Mouse (Mus musculus): ENCODE measurements around the gene D930007J09Rik. TPM values are rescaled to one million over a fixed set of nuclear protein-coding genes. Genes with fewer than 3 reads are reported as not detected.
A peak's percentile ranks its signal among the peaks of the same experiment; 100 is the strongest.

The D930007J09Rik gene
- polyA plus RNA-seq, 1 experiment from 2014 or later = not detected

DNA sequence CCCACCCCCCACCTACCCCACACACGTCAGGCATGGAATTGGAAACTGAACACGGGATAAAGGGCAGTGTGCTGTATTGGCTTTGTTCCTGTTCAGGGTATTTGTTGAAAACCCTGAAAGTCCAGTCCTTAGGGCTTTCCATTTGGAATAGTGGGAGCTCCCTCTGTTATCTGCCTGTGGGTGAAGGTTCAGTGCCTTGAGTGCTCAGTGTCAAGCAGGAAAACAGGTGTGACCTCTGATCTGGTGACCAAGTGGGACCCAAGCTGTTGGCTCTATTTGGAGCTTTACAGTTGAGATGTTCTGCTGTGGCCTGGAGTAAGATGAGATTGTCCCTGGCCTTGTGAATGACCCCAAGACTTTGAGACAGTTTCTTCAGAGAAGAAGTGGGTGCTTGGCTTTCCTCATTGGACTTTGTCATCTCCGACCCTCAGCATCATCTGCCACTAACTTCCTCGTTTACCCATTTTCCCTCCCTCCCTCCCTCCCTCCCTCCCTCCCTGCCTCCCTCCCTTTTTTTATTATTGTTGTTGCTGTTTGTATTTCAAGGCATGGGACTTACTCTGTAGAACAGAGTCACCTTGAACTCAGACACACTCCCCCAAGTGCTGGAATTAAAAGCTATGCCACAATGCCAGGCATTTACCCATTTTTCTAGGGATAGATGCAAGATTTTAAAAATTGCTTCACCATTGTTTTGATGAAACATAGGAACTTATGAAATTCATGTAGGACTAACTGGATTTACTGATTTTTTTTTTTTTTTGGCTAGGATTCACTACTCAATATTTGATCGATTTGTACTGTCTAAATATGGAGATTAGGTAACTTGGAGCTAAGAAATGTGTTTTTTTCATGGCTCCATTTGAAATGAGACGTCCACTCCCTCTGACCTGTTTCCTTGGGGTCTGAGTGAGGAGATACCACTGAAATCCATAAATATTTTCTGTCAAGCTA lies 22.0 kb upstream of the D930007J09Rik start:
- no peak overlapping the region for H3K27ac ChIP-seq (replicated peaks; ENCODE audit: low read depth, low read length)
- H3K4me2 ChIP-seq (ENCODE audit: low read length) = no peak overlapping the region
- ATAC-seq (ENCODE audit: low FRiP score, low TSS enrichment) (no peak), DNase-seq (no peak)
- H3K27me3 ChIP-seq (ENCODE audit: control insufficient read depth, insufficient read depth, low read length) = no peaks in the 10 kb centered on the region
- H3K4me1 ChIP-seq (ENCODE audit: control insufficient read depth, insufficient read depth, low read length) = no peaks in the 10 kb centered on the region
- WGBS = 83% methylated on average over 6 of the region's 6 CpGs
- no peak overlapping the region for H3K9ac ChIP-seq (replicated peaks; ENCODE audit: low read length)
- H3K9me3 ChIP-seq (ENCODE audit: control insufficient read depth, low read length) = no peaks in the 10 kb centered on the region
- H3K4me3 ChIP-seq (replicated peaks; ENCODE audit: low read depth, low read length) = no peak overlapping the region
- H3K36me3 ChIP-seq (ENCODE audit: control insufficient read depth, insufficient read depth, low read length) = peaks cover 22% of the 10 kb centered on the region

GRCm38 (mm10) chr13:32823126-32823525 lies 20.5 kb upstream of the D930007J09Rik start:
- Histone ChIP-seq H3K4me1 (ENCODE audit: control insufficient read depth, insufficient read depth, low read length) (no peaks in the 10 kb centered on the region), H3K9ac (replicated peaks; ENCODE audit: low read length) (no peak overlapping the region), H3K4me3 (replicated peaks; ENCODE audit: low read depth, low read length) (no peak overlapping the region), H3K27me3 (ENCODE audit: control insufficient read depth, insufficient read depth, low read length) (no peaks in the 10 kb centered on the region), H3K4me2 (ENCODE audit: low read length) (no peak overlapping the region), H3K36me3 (ENCODE audit: control insufficient read depth, insufficient read depth, low read length) (peaks cover 37% of the 10 kb centered on the region), H3K27ac (replicated peaks; ENCODE audit: low read depth, low read length) (no peak overlapping the region), H3K9me3 (ENCODE audit: control insufficient read depth, low read length) (no peaks in the 10 kb centered on the region)
- DNase-seq (no peak), ATAC-seq (ENCODE audit: low FRiP score, low TSS enrichment) (no peak)
- WGBS = 94% methylated on average over 6 of the region's 6 CpGs

- ATAC-seq (ENCODE audit: low FRiP score, low TSS enrichment) = no peak
- 98% methylated on average over 4 of the region's 4 CpGs for WGBS
- Histone ChIP-seq H3K27ac (replicated peaks; ENCODE audit: low read depth, low read length) (no peak overlapping the region), H3K4me1 (ENCODE audit: control insufficient read depth, insufficient read depth, low read length) (no peaks in the 10 kb centered on the region), H3K36me3 (ENCODE audit: control insufficient read depth, insufficient read depth, low read length) (peaks cover 51% of the 10 kb centered on the region), H3K27me3 (ENCODE audit: control insufficient read depth, insufficient read depth, low read length) (no peaks in the 10 kb centered on the region), H3K9me3 (ENCODE audit: control insufficient read depth, low read length) (no peaks in the 10 kb centered on the region), H3K4me2 (ENCODE audit: low read length) (no peak overlapping the region), H3K9ac (replicated peaks; ENCODE audit: low read length) (no peak overlapping the region), H3K4me3 (replicated peaks; ENCODE audit: low read depth, low read length) (no peak overlapping the region)
- no peak for DNase-seq
Observed at GRCm38 (mm10) chr13:32821671-32822070, 19.0 kb upstream of the D930007J09Rik start.

- no peak for DNase-seq
- Histone ChIP-seq H3K4me1 (ENCODE audit: control insufficient read depth, insufficient read depth, low read length) (no peaks in the 10 kb centered on the region), H3K4me3 (replicated peaks; ENCODE audit: low read depth, low read length) (no peak overlapping the region), H3K27me3 (ENCODE audit: control insufficient read depth, insufficient read depth, low read length) (no peaks in the 10 kb centered on the region), H3K4me2 (ENCODE audit: low read length) (no peak overlapping the region), H3K36me3 (ENCODE audit: control insufficient read depth, insufficient read depth, low read length) (peaks cover 60% of the 10 kb centered on the region), H3K9ac (replicated peaks; ENCODE audit: low read length) (no peak overlapping the region), H3K9me3 (ENCODE audit: control insufficient read depth, low read length) (no peaks in the 10 kb centered on the region), H3K27ac (replicated peaks; ENCODE audit: low read depth, low read length) (no peak overlapping the region)
- no peak for ATAC-seq (ENCODE audit: low FRiP score, low TSS enrichment)
- 93% methylated on average over 5 of the region's 5 CpGs for WGBS
Observed at GRCm38 (mm10) chr13:32819926-32820325, 17.3 kb upstream of the D930007J09Rik start.

DNA sequence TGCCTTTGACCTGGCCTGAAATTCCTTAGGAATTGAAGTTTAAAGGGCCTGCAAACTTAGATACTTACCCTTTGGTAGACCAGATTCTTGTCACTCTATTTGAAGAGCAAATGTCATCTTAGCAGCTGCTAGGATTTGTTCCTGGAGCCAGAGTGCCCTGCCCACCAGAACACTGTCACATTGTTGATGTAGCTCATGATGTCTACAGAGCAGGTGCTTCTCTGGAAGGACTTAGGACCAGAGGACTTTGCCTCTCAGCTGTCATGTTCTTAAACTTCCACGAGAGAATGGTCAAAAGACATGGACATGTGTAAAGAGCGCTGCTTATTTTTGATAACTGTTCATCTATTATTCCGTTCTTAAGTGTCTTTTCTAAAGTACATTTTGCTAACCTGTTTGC lies 16.6 kb upstream of the D930007J09Rik start:
- no peak for ATAC-seq (ENCODE audit: low FRiP score, low TSS enrichment)
- Histone ChIP-seq H3K4me3 (replicated peaks; ENCODE audit: low read depth, low read length) (no peak overlapping the region), H3K9me3 (ENCODE audit: control insufficient read depth, low read length) (no peaks in the 10 kb centered on the region), H3K27ac (replicated peaks; ENCODE audit: low read depth, low read length) (no peak overlapping the region), H3K36me3 (ENCODE audit: control insufficient read depth, insufficient read depth, low read length) (peaks cover 65% of the 10 kb centered on the region), H3K9ac (replicated peaks; ENCODE audit: low read length) (no peak overlapping the region), H3K27me3 (ENCODE audit: control insufficient read depth, insufficient read depth, low read length) (no peaks in the 10 kb centered on the region), H3K4me1 (ENCODE audit: control insufficient read depth, insufficient read depth, low read length) (no peaks in the 10 kb centered on the region), H3K4me2 (ENCODE audit: low read length) (no peak overlapping the region)
- DNase-seq = no peak
- WGBS = 95% methylated on average over 3 of the region's 3 CpGs

DNA sequence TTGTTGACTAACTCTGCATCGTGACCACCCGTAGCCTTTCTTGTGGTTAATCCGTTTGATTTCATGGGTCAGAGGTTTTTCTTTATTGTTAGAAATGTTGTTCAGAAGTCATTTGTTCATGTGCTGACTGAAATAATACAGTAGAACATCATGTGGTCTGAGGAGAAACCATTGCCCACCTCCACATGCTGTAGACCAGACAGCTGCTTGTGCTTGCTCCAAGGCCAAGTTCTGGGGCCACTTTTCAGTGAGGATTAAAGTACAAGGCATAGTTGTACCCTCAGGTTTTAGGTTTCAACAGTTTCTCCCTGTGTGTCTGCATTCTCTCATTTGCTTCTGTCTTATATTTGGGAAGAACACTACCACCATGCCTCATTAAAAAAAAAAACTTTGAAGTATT lies 5.0 kb upstream of the D930007J09Rik start:
- H3K9me3 ChIP-seq (ENCODE audit: control insufficient read depth, low read length) = no peaks in the 10 kb centered on the region
- H3K4me3 ChIP-seq (replicated peaks; ENCODE audit: low read depth, low read length) = no peak overlapping the region
- no peak overlapping the region for H3K4me2 ChIP-seq (ENCODE audit: low read length)
- no peaks in the 10 kb centered on the region for H3K27me3 ChIP-seq (ENCODE audit: control insufficient read depth, insufficient read depth, low read length)
- H3K36me3 ChIP-seq (ENCODE audit: control insufficient read depth, insufficient read depth, low read length) = peaks cover 35% of the 10 kb centered on the region
- DNase-seq (no peak), ATAC-seq (ENCODE audit: low FRiP score, low TSS enrichment) (no peak)
- H3K9ac ChIP-seq (replicated peaks; ENCODE audit: low read length) = no peak overlapping the region
- peaks cover 17% of the 10 kb centered on the region for H3K4me1 ChIP-seq (ENCODE audit: control insufficient read depth, insufficient read depth, low read length)
- WGBS = 12% methylated on average over 3 of the region's 3 CpGs
- no peak overlapping the region for H3K27ac ChIP-seq (replicated peaks; ENCODE audit: low read depth, low read length)

DNA sequence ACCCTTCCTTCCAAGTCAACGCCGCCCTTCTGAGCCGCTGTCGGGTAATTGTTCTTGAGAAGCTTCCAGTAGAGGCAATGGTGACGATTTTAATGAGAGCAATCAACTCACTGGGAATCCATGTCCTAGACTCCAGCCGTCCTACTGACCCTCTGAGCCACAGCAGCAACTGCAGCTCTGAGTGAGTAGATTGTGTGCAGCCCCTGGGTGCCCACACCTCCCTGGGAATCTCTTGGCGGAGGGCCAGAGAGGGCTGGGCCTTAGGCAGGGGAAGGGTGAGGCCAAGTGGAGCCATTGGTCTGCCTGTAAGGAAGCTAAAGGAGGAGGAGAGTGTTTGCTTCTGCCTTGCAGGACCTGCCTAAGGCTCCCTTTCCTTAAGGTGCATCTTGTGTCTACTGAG lies 4.2 kb upstream of the D930007J09Rik start:
- H3K9ac ChIP-seq (replicated peaks; ENCODE audit: low read length) = no peak overlapping the region
- no peak overlapping the region for H3K4me3 ChIP-seq (replicated peaks; ENCODE audit: low read depth, low read length)
- no peaks in the 10 kb centered on the region for H3K9me3 ChIP-seq (ENCODE audit: control insufficient read depth, low read length)
- ATAC-seq (ENCODE audit: low FRiP score, low TSS enrichment) (no peak), DNase-seq (peak; percentile 17)
- H3K27ac ChIP-seq (replicated peaks; ENCODE audit: low read depth, low read length) = no peak overlapping the region
- no peaks in the 10 kb centered on the region for H3K27me3 ChIP-seq (ENCODE audit: control insufficient read depth, insufficient read depth, low read length)
- H3K4me1 ChIP-seq (ENCODE audit: control insufficient read depth, insufficient read depth, low read length) = peaks cover 17% of the 10 kb centered on the region
- H3K4me2 ChIP-seq (ENCODE audit: low read length) = no peak overlapping the region
- peaks cover 35% of the 10 kb centered on the region for H3K36me3 ChIP-seq (ENCODE audit: control insufficient read depth, insufficient read depth, low read length)
- WGBS = 74% methylated on average over 7 of the region's 7 CpGs

- peaks cover 20% of the 10 kb centered on the region for H3K36me3 ChIP-seq (ENCODE audit: control insufficient read depth, insufficient read depth, low read length)
- no peak overlapping the region for H3K27ac ChIP-seq (replicated peaks; ENCODE audit: low read depth, low read length)
- no peaks in the 10 kb centered on the region for H3K9me3 ChIP-seq (ENCODE audit: control insufficient read depth, low read length)
- no peak for DNase-seq
- H3K4me3 ChIP-seq (replicated peaks; ENCODE audit: low read depth, low read length) = peak overlapping the region; percentile 84
- 61% methylated on average over 4 of the region's 4 CpGs for WGBS
- H3K4me1 ChIP-seq (ENCODE audit: control insufficient read depth, insufficient read depth, low read length) = peaks cover 20% of the 10 kb centered on the region
- H3K27me3 ChIP-seq (ENCODE audit: control insufficient read depth, insufficient read depth, low read length) = no peaks in the 10 kb centered on the region
- peak overlapping the region; percentile 84 for H3K9ac ChIP-seq (replicated peaks; ENCODE audit: low read length)
- peak overlapping the region; percentile 75 for H3K4me2 ChIP-seq (ENCODE audit: low read length)
- no peak for ATAC-seq (ENCODE audit: low FRiP score, low TSS enrichment)
Observed at GRCm38 (mm10) chr13:32803701-32804345, 1.2 kb upstream of the D930007J09Rik start.
